In the genomic region with DNA sequence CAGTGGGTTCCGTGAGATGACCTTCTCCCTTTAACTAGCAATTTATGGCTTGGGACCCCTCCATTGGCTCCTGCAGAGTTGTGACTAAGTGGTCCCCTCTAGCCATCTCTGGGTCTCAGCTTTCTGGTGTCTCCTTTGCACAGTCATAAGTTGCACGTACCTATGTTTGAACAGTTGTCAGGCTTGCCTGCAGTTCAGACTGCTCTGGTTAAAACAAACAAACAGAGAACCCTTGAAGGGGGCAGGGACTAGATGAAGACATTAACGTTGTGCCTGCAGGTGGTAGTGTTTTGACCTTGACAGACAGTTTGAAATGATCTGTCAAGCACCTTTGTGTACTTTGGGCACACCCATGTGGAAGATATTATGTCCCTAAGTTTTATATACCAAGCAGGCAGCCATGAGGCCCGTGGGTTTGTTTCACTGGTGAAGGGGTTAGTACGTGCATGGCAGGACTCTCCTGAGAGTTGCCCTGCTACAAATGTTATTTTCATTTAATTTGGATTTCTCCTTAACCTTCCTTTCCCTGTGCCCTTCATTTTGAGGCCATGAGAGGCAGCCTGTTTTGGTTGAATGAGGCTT, we compare ENCODE assay signal across 21 mouse cellular contexts.
DNase-seq lines count a peak whose midpoint lies in the region; ATAC-seq lines count a peak whose summit lies in the region.
"Had no signal": no experiment of that assay in that cellular context is flagged by ENCODE, and none has a peak within 500 bp of the region (broad histone marks: within the 10 kb centered on the region; RNA-seq: fewer than 3 reads in every experiment).

No protein-coding gene starts in this region.

- no peaks in the 10 kb centered on the region for H3K4me1 ChIP-seq in lung, embryonic 15.5 days
- H3K4me1 ChIP-seq in embryonic facial prominence, embryonic 13.5 days, result no peaks in the 10 kb centered on the region
- no peaks in the 10 kb centered on the region for H3K4me1 ChIP-seq in intestine, embryonic 15.5 days (replicated peaks)
- H3K4me1 ChIP-seq: forebrain, embryonic 13.5 days; heart, embryonic 15.5 days; midbrain, embryonic 12.5 days had no signal

- H3K36me3 ChIP-seq in lung, embryonic 15.5 days, result no peaks in the 10 kb centered on the region
- H3K36me3 ChIP-seq in embryonic facial prominence, embryonic 13.5 days, result no peaks in the 10 kb centered on the region
- H3K36me3 ChIP-seq in intestine, embryonic 15.5 days, result no peaks in the 10 kb centered on the region
- H3K36me3 ChIP-seq: heart, embryonic 15.5 days; midbrain, embryonic 12.5 days had no signal

- no peak overlapping the region for H3K9ac ChIP-seq in lung, embryonic 15.5 days
- no peak overlapping the region for H3K9ac ChIP-seq in embryonic facial prominence, embryonic 13.5 days
- H3K9ac ChIP-seq in intestine, embryonic 15.5 days, result no peak overlapping the region
- H3K9ac ChIP-seq: forebrain, embryonic 13.5 days; heart, embryonic 15.5 days; midbrain, embryonic 12.5 days had no signal

- peak overlapping the region; percentile 66 for H3K27ac ChIP-seq in lung, embryonic 15.5 days
- 0 out of 2 replicates have a peak overlapping the region, but pooled peaks have one; percentile 11 for H3K27ac ChIP-seq in embryonic facial prominence, embryonic 13.5 days
- H3K27ac ChIP-seq in intestine, embryonic 15.5 days, result no peak overlapping the region
- H3K27ac ChIP-seq: forebrain, embryonic 13.5 days; heart, adult 2 months; heart, embryonic 15.5 days; hindbrain, postnatal 0 days; midbrain, embryonic 12.5 days had no signal

- WGBS in lung, embryonic 15.5 days, result 44% methylated on average over 5 of the region's 5 CpGs
- WGBS in embryonic facial prominence, embryonic 13.5 days, result 35% methylated on average over 5 of the region's 5 CpGs
- WGBS in intestine, embryonic 15.5 days, result 48% methylated on average over 5 of the region's 5 CpGs

- H3K27me3 ChIP-seq in lung, embryonic 15.5 days, result no peaks in the 10 kb centered on the region
- H3K27me3 ChIP-seq in embryonic facial prominence, embryonic 13.5 days, result no peaks in the 10 kb centered on the region
- H3K27me3 ChIP-seq in intestine, embryonic 15.5 days (replicated peaks), result no peaks in the 10 kb centered on the region
- H3K27me3 ChIP-seq: forebrain, embryonic 13.5 days; heart, embryonic 15.5 days; midbrain, embryonic 12.5 days; Patski had no signal

- DNase-seq in lung, postnatal 10 days, result no peak
- peak; percentile 34 for DNase-seq in yolk sac, embryonic 10.5 days (ENCODE audit: low spot score)
- no peak for DNase-seq in right cerebral cortex, adult 2 months (ENCODE audit: low spot score in 2 of 2)
- no peak for DNase-seq in Muller cell, postnatal 12 days (ENCODE audit: inconsistent ontology term)
- DNase-seq: adrenal gland, postnatal 10 days; cerebellum, postnatal 10 days; heart, adult 2 months; heart, postnatal 4 days; kidney, adult 8-10 months; kidney, postnatal 25 days; thymus, adult 2 months had no signal

- H3K4me3 ChIP-seq in lung, embryonic 15.5 days, result no peak overlapping the region
- no peak overlapping the region for H3K4me3 ChIP-seq in embryonic facial prominence, embryonic 13.5 days
- H3K4me3 ChIP-seq in intestine, embryonic 15.5 days (replicated peaks), result no peak overlapping the region
- H3K4me3 ChIP-seq: erythroblast, embryonic 14.5 days; forebrain, embryonic 13.5 days; heart, adult 2 months; heart, embryonic 15.5 days; midbrain, embryonic 12.5 days had no signal

- peak; percentile 57 for ATAC-seq in lung, embryonic 15.5 days (ENCODE audit: borderline replicate concordance, extremely low read depth, low FRiP score, low TSS enrichment)
- no peak for ATAC-seq in embryonic facial prominence, embryonic 13.5 days (ENCODE audit: insufficient number of reproducible peaks, insufficient read depth, low FRiP score, low TSS enrichment, low read depth)
- ATAC-seq in intestine, embryonic 15.5 days, result peak; percentile 90
- ATAC-seq: activated CD4-positive, CD25-positive, alpha-beta regulatory T cell, adult 4 months; forebrain, embryonic 13.5 days; hindbrain, postnatal 0 days; Patski had no signal

- H3K9me3 ChIP-seq in lung, embryonic 15.5 days, result no peaks in the 10 kb centered on the region
- no peaks in the 10 kb centered on the region for H3K9me3 ChIP-seq in embryonic facial prominence, embryonic 13.5 days
- no peaks in the 10 kb centered on the region for H3K9me3 ChIP-seq in intestine, embryonic 15.5 days
- H3K9me3 ChIP-seq: forebrain, embryonic 13.5 days; heart, embryonic 15.5 days; midbrain, embryonic 12.5 days had no signal

- no peak overlapping the region for H3K4me2 ChIP-seq in lung, embryonic 15.5 days
- H3K4me2 ChIP-seq in embryonic facial prominence, embryonic 13.5 days, result no peak overlapping the region
- H3K4me2 ChIP-seq in intestine, embryonic 15.5 days (replicated peaks), result no peak overlapping the region
- H3K4me2 ChIP-seq: forebrain, embryonic 13.5 days; heart, embryonic 15.5 days; midbrain, embryonic 12.5 days had no signal
